In genomic region chr14:114913238-114913637, GRCm38 (mm10) we compare ENCODE assay signal across 9 mouse cellular contexts.
A peak's percentile ranks its signal among the peaks of the same experiment; 100 is the strongest.
DNase-seq lines count a peak whose midpoint lies in the region; ATAC-seq and TF ChIP-seq lines count a peak whose summit lies in the region.
"Had no signal": no experiment of that assay in that cellular context is flagged by ENCODE, and none has a peak within 500 bp of the region (broad histone marks: within the 10 kb centered on the region; RNA-seq: fewer than 3 reads in every experiment).

No protein-coding gene starts in this region.

- TF ChIP-seq CTCF in brain, embryonic 14.5 days (IDR thresholded peaks at IDR 0.05; ENCODE audit: borderline replicate concordance, extremely low read depth, insufficient read depth, insufficient read length), result peak; percentile 59; the same call in 1 of the 2 replicates
- peak; percentile 80 for TF ChIP-seq CTCF in midbrain, postnatal 0 days (IDR thresholded peaks at IDR 0.05)

- H3K9ac ChIP-seq in heart, embryonic 12.5 days, result no peak overlapping the region
- no peak overlapping the region for H3K9ac ChIP-seq in hindbrain, embryonic 14.5 days
- no peak overlapping the region for H3K9ac ChIP-seq in midbrain, postnatal 0 days (replicated peaks; ENCODE audit: low read length, poor library complexity, severe bottlenecking)
- H3K9ac ChIP-seq: stomach, embryonic 15.5 days had no signal

- H3K4me2 ChIP-seq in heart, embryonic 12.5 days, result no peak overlapping the region
- H3K4me2 ChIP-seq in hindbrain, embryonic 14.5 days (replicated peaks), result no peak overlapping the region
- H3K4me2 ChIP-seq in midbrain, postnatal 0 days (ENCODE audit: low read depth, low read length, poor library complexity, severe bottlenecking), result no peak overlapping the region
- H3K4me2 ChIP-seq: stomach, embryonic 15.5 days had no signal

- H3K4me3 ChIP-seq in heart, embryonic 12.5 days, result no peak overlapping the region
- no peak overlapping the region for H3K4me3 ChIP-seq in hindbrain, embryonic 14.5 days (replicated peaks; ENCODE audit: low read length)
- no peak overlapping the region for H3K4me3 ChIP-seq in midbrain, postnatal 0 days (ENCODE audit: low read depth, low read length)
- H3K4me3 ChIP-seq: stomach, embryonic 15.5 days had no signal

- no peak overlapping the region for H3K27ac ChIP-seq in heart, embryonic 12.5 days (ENCODE audit: poor library complexity, severe bottlenecking)
- no peak overlapping the region for H3K27ac ChIP-seq in hindbrain, embryonic 14.5 days
- no peak overlapping the region for H3K27ac ChIP-seq in midbrain, postnatal 0 days (ENCODE audit: low read depth, low read length)
- H3K27ac ChIP-seq: stomach, embryonic 15.5 days had no signal

- H3K27me3 ChIP-seq in heart, embryonic 12.5 days (replicated peaks), result no peaks in the 10 kb centered on the region
- no peaks in the 10 kb centered on the region for H3K27me3 ChIP-seq in hindbrain, embryonic 14.5 days (ENCODE audit: control insufficient read depth, insufficient read depth, low read length)
- no peaks in the 10 kb centered on the region for H3K27me3 ChIP-seq in midbrain, postnatal 0 days (ENCODE audit: insufficient read depth, low read length)
- H3K27me3 ChIP-seq: stomach, embryonic 15.5 days had no signal

- no peaks in the 10 kb centered on the region for H3K9me3 ChIP-seq in heart, embryonic 12.5 days (replicated peaks)
- H3K9me3 ChIP-seq in hindbrain, embryonic 14.5 days (ENCODE audit: control insufficient read depth, low read length), result no peaks in the 10 kb centered on the region
- H3K9me3 ChIP-seq in midbrain, postnatal 0 days (ENCODE audit: low read length), result no peaks in the 10 kb centered on the region
- H3K9me3 ChIP-seq: stomach, embryonic 15.5 days had no signal

- H3K36me3 ChIP-seq in heart, embryonic 12.5 days, result no peaks in the 10 kb centered on the region
- H3K36me3 ChIP-seq in hindbrain, embryonic 14.5 days (replicated peaks; ENCODE audit: control insufficient read depth, insufficient read depth), result no peaks in the 10 kb centered on the region
- H3K36me3 ChIP-seq in midbrain, postnatal 0 days (ENCODE audit: insufficient read depth, low read length), result no peaks in the 10 kb centered on the region
- H3K36me3 ChIP-seq: stomach, embryonic 15.5 days had no signal

- H3K4me1 ChIP-seq in heart, embryonic 12.5 days (replicated peaks), result no peaks in the 10 kb centered on the region
- H3K4me1 ChIP-seq in hindbrain, embryonic 14.5 days (replicated peaks; ENCODE audit: control insufficient read depth, insufficient read depth, low read length), result no peaks in the 10 kb centered on the region
- H3K4me1 ChIP-seq in midbrain, postnatal 0 days (ENCODE audit: insufficient read depth, low read length), result no peaks in the 10 kb centered on the region
- H3K4me1 ChIP-seq: stomach, embryonic 15.5 days had no signal

- no peak for ATAC-seq in heart, embryonic 12.5 days (ENCODE audit: insufficient number of reproducible peaks, low FRiP score)
- no peak for ATAC-seq in hindbrain, embryonic 14.5 days (ENCODE audit: low FRiP score)
- ATAC-seq in midbrain, postnatal 0 days (ENCODE audit: low FRiP score), result no peak

- DNase-seq in heart, postnatal 4 days, result peak; percentile 49
- DNase-seq in brain, embryonic 14.5 days (ENCODE audit: low read depth), result peak; percentile 80
- peak; percentile 80 for DNase-seq in hindbrain, embryonic 14.5 days (ENCODE audit: low spot score)
- peak; percentile 32 to 33 for DNase-seq in layer of hippocampus, postnatal 36 days
- DNase-seq in midbrain, postnatal 0 days (ENCODE audit: low spot score), result peak; percentile 76
- DNase-seq in urinary bladder, postnatal 25 days (ENCODE audit: low spot score), result no peak
- DNase-seq in thymus, postnatal 10 days (ENCODE audit: low spot score in 2 of 2), result no peak

- no peak for TF ChIP-seq POLR2A in brain, embryonic 14.5 days (IDR thresholded peaks at IDR 0.05; ENCODE audit: borderline replicate concordance, extremely low read depth, insufficient read depth, insufficient read length, poor library complexity, severe bottlenecking)

- WGBS in heart, embryonic 12.5 days, result 41% methylated on average over 5 of the region's 5 CpGs
- 45% methylated on average over 5 of the region's 5 CpGs for WGBS in hindbrain, embryonic 14.5 days
- 34% methylated on average over 5 of the region's 5 CpGs for WGBS in midbrain, postnatal 0 days

Comparison
In these comparisons a context has a peak if more than half of its experiments do, and no peak if none do; other contexts are left out.
1. DNase-seq: peak in heart, postnatal 4 days (single experiment), brain, embryonic 14.5 days (single experiment), hindbrain, embryonic 14.5 days (single experiment), layer of hippocampus, postnatal 36 days (2 of 2) and midbrain, postnatal 0 days (single experiment); none in urinary bladder, postnatal 25 days (single experiment) and thymus, postnatal 10 days (0 of 2).